Mouse (Mus musculus): ENCODE data around the gene Gm10097.

DNA sequence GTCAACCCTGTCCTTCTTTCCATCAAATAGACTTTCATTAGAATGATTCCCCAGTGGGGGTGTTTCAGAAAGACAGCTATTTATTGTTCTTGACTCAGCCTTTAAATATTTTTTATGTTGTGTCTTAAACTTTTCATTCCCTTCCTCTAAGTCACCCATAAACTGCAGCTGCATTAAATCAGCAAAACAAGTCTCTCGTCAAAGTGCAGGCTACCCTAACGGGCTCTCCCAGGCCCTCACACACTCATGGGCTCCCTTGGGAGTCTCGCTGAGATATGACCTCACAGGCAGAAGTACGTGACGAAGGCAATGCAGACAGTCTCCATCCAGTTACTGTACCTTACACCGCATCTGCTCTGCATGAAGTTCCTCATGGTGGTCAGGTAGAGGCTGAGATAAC, 17.3 kb downstream of the Gm10097 start:
- TF ChIP-seq SIN3A (IDR thresholded peaks at IDR 0.05; ENCODE audit: low read length) (no peak), EP300 (IDR thresholded peaks at IDR 0.05; ENCODE audit: low read depth in 1 of 2, low read length in 2 of 2) (no peak)
